Mouse (Mus musculus) midbrain, postnatal 0 days (tissue): ENCODE data around the gene Baz2a. TPM values are rescaled to one million over a fixed set of nuclear protein-coding genes. Genes with fewer than 3 reads are reported as not detected.
"Not testable (repeated sequence)": the region's sequence is repeated elsewhere in the genome, so short reads cannot be mapped to it uniquely, and the experiment has no call there.

Experiments
- ATAC-seq: fragments of 200-750 bp; cut with Nextera tagmentation; 2 replicates; pipeline ENCODE4 v1.8.0; 2017; ENCODE audit warnings: moderate number of reproducible peaks, mild to moderate bottlenecking, moderate TSS enrichment, moderate library complexity; ENCODE audit not compliant: low FRiP score
- DNase-seq: peaks from one replicate; pipeline ENCODE4 v3.0.0-alpha.2; 2015; ENCODE audit warnings: low spot score
- H3K27ac ChIP-seq: fragments of 300-500 bp; sonication (generic); 2 replicates; pipeline ENCODE4 v1.5.1; 2014; ENCODE audit warnings: low read depth, mild to moderate bottlenecking, low read length, mixed read lengths
- H3K27me3 ChIP-seq: fragments of 300-500 bp; sonication (generic); 2 replicates; pipeline ENCODE4 v1.6.1; 2014; ENCODE audit warnings: low read length, control low read depth, mixed read lengths; ENCODE audit not compliant: insufficient read depth
- H3K36me3 ChIP-seq: fragments of 300-500 bp; sonication (generic); 2 replicates; pipeline ENCODE4 v1.6.1; 2014; ENCODE audit warnings: low read length, control low read depth, mixed read lengths; ENCODE audit not compliant: insufficient read depth
- H3K4me1 ChIP-seq: fragments of 300-500 bp; sonication (generic); 2 replicates; pipeline ENCODE4 v1.6.1; 2014; ENCODE audit warnings: mild to moderate bottlenecking, control low read depth, antibody characterized with exemption, low read length, mixed read lengths; ENCODE audit not compliant: insufficient read depth
- H3K4me2 ChIP-seq: fragments of 300-500 bp; sonication (generic); 2 replicates; pipeline ENCODE4 v1.6.1; 2014; ENCODE audit warnings: low read depth, mild to moderate bottlenecking, low read length, mixed read lengths; ENCODE audit not compliant: poor library complexity, severe bottlenecking
- H3K4me3 ChIP-seq: fragments of 300-500 bp; sonication (generic); 2 replicates; pipeline ENCODE4 v1.5.1; 2014; ENCODE audit warnings: low read depth, mild to moderate bottlenecking, low read length, moderate library complexity
- H3K9ac ChIP-seq: fragments of 300-500 bp; sonication (generic); replicated peaks from 2 replicates; pipeline ENCODE4 v1.6.1; 2014; ENCODE audit warnings: mild to moderate bottlenecking, low read length, moderate library complexity, mixed read lengths; ENCODE audit not compliant: poor library complexity, severe bottlenecking
- H3K9me3 ChIP-seq: fragments of 300-500 bp; sonication (generic); 2 replicates; pipeline ENCODE4 v1.6.1; 2016; ENCODE audit warnings: low read length, control low read depth
- CTCF ChIP-seq: IDR thresholded peaks from 2 replicates; pipeline ENCODE4 v1.5.1; 2016; ENCODE audit warnings: antibody characterized with exemption, mild to moderate bottlenecking
- WGBS: fragments of 180-500 bp; shearing (Covaris S2); extraction: QIAGEN DNeasy Blood & Tissue Kit; methylation state at CpG from one replicate; pipeline ENCODE4 v1.1.7; 2014; 5-methylcytosine and 5-hydroxymethylcytosine counted together
- polyA plus RNA-seq: library from polyadenylated mRNA; unstranded; fragments of >200 nt; fragmentation: Nextera tagmentation; extraction: Ambion mirVana; gene quantifications from 2 replicates; pipeline ENCODE4 v1.2.1, GENCODE M21; 2015
- total RNA-seq: library from RNA; depleted of rRNA; stranded (reverse); fragments of >200 nt; gene quantifications from 2 replicates; pipeline ENCODE4 v1.2.3, GENCODE M21; 2014

Gene Baz2a
- total and polyA plus RNA-seq, 2 experiments from 2014 or later, result 9.3 to 14.0 TPM

DNA sequence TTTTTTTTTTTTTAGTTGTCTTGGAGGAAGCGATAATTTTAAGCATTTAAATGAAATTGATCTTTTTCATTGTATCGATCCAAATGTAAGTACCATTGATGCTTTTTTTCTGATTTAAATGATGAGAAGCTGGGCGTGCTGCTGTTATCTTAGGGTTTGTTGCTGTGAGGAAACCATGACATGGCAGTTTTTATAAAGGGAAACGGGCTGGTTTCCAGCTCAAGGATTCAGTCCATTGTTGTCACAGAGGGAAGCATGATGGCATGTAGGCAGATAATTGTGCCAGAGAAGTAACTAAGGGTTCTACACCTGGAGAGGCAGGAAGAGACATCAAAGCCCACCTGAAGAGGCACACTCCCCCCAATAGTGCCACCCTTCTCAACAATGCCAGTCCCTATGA lies 22.2 kb upstream of the Baz2a start:
- ATAC-seq (no peak), DNase-seq (no peak)
- Histone ChIP-seq H3K4me2 (no peak overlapping the region), H3K9me3 (no peaks in the 10 kb centered on the region), H3K9ac (no peak overlapping the region), H3K36me3 (peaks cover 13% of the 10 kb centered on the region), H3K27me3 (no peaks in the 10 kb centered on the region), H3K4me3 (no peak overlapping the region), H3K4me1 (no peaks in the 10 kb centered on the region), H3K27ac (no peak overlapping the region)
- no peak for TF ChIP-seq CTCF
- 95% methylated on average over 4 of the region's 4 CpGs for WGBS

DNA sequence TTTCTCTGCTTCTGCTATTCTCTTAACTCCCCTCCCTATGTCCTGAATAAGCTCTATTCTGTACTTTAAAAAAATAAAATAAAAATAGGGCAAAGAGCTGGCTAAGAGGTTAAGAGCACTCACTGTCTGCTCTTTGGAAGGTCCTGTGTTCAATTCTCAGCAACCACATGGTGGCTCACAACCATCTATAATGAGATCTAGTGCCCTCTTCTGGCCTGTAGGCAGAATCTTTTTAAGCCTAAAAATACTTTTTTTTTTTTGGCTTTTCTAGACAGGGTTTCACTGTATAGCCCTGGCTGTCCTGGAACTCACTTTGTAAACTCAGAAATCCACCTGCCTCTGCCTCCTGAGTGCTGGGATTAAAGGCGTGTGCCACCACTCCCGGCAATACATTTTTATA lies 20.9 kb upstream of the Baz2a start:
- WGBS, result 94% methylated on average over 2 of the region's 2 CpGs
- not testable (repeated sequence) for H3K27ac ChIP-seq
- H3K36me3 ChIP-seq, result peaks cover 13% of the 10 kb centered on the region

DNA sequence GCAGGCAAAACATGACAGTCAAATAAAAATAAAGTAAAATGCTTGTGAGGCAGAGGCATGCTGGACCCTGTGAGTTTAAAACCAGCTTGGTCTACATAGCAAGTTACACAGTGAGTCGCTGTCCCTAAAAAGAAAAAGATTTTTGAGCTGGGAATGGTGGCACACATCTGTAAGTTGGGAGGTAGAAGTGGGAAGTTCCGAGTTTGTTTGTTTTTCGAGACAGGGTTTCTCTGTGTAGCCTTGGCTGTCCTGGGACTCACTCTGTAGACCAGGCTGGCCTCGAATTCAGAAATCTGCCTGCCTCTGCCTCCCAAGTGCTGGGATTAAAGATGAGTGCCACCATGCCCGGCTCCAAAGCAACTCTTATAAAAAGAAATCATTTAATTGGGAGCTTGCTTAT lies 13.1 kb upstream of the Baz2a start:
- H3K4me3 ChIP-seq, H3K27ac ChIP-seq, H3K36me3 ChIP-seq, H3K4me2 ChIP-seq, H3K4me1 ChIP-seq, H3K9ac ChIP-seq, H3K9me3 ChIP-seq, DNase-seq, H3K27me3 ChIP-seq, ATAC-seq: not testable (repeated sequence)
- 82% methylated on average over 5 of the region's 5 CpGs for WGBS

More for the DNA sequence above, 20.9 kb upstream of the Baz2a start:
- H3K27me3 ChIP-seq, H3K4me2 ChIP-seq, ATAC-seq, H3K9ac ChIP-seq, H3K4me3 ChIP-seq, H3K4me1 ChIP-seq, H3K9me3 ChIP-seq, DNase-seq: not testable (repeated sequence)

- no peak overlapping the region for H3K4me3 ChIP-seq
- DNase-seq, result no peak
- no peaks in the 10 kb centered on the region for H3K27me3 ChIP-seq
- peaks cover 11% of the 10 kb centered on the region for H3K36me3 ChIP-seq
- WGBS, result 80% methylated on average over 1 of the region's 1 CpGs
- H3K27ac ChIP-seq, result no peak overlapping the region
- TF ChIP-seq CTCF, result peak; percentile 48; the same call in 1 of the 2 replicates
- ATAC-seq, result no peak
- H3K9me3 ChIP-seq, result no peaks in the 10 kb centered on the region
- H3K9ac ChIP-seq, result no peak overlapping the region
- no peak overlapping the region for H3K4me2 ChIP-seq
- H3K4me1 ChIP-seq, result peaks cover 10% of the 10 kb centered on the region; the same call in 1 of the 2 replicates
Measured at GRCm38 (mm10) chr10:128080496-128080895, 10.9 kb upstream of the Baz2a start.

DNA sequence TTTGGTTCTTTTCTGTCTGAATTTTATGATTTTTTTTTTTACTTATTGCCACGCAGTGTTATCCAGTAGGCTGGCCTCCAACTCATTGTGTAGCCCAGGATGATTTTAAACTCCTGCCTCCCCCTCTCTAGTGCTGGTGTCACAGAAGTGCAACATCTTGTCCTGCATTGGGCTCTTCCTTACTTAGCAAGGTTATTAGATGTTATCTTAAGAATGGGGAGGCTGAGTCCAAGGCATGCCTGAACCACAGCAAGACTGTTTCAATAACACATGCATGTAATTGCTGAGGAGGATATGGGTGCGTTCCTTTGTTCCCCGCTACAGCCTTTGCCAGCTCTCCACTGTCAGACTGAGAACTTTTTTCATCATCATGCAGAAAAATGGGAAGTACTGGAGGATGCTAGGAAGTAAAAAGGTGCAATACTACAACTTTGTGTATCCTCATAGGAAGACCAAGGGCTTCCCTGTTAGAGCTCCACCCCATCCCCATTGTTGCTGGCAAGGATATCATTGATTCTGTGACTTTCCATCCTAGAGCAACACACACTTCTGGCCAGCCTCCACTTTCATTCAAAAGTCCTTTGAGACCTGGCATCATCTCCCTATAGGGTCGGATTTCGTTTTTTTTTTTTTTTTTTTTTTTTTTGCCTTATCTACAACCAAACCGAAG lies 9.4 kb upstream of the Baz2a start:
- no peak for DNase-seq
- Histone ChIP-seq H3K27me3 (no peaks in the 10 kb centered on the region), H3K36me3 (peaks cover 24% of the 10 kb centered on the region), H3K27ac (peak overlapping the region; percentile 73), H3K4me3 (peak overlapping the region; percentile 93), H3K4me1 (peaks cover 10% of the 10 kb centered on the region; the same call in 1 of the 2 replicates), H3K4me2 (peak overlapping the region; percentile 53), H3K9ac (no peak overlapping the region), H3K9me3 (no peaks in the 10 kb centered on the region)
- no peak for TF ChIP-seq CTCF
- no peak for ATAC-seq
- WGBS, result 61% methylated on average over 6 of the region's 6 CpGs

GRCm38 (mm10) chr10:128082477-128082808 lies 8.9 kb upstream of the Baz2a start:
- Histone ChIP-seq H3K9ac (peak overlapping the region; percentile 57), H3K9me3 (no peaks in the 10 kb centered on the region), H3K4me1 (peaks cover 10% of the 10 kb centered on the region; the same call in 1 of the 2 replicates), H3K36me3 (peaks cover 19% of the 10 kb centered on the region), H3K27ac (peak overlapping the region; percentile 73), H3K4me2 (peak overlapping the region; percentile 53), H3K27me3 (no peaks in the 10 kb centered on the region), H3K4me3 (peak overlapping the region; percentile 93)
- DNase-seq (no peak), ATAC-seq (no peak)
- 15% methylated on average over 9 of the region's 9 CpGs for whole genome bisulfite sequencing
- TF ChIP-seq CTCF, result no peak
